Mouse (Mus musculus) lung, postnatal 4 days (tissue): ENCODE measurements around the gene Ublcp1.
"Not testable (repeated sequence)": the region's sequence is repeated elsewhere in the genome, so short reads cannot be mapped to it uniquely, and the experiment has no call there.

Experiments used
- DNase-seq, 2 experiments: peaks; one replicate each; pipeline ENCODE4 v3.0.0; 2021

Ublcp1 gene

DNA sequence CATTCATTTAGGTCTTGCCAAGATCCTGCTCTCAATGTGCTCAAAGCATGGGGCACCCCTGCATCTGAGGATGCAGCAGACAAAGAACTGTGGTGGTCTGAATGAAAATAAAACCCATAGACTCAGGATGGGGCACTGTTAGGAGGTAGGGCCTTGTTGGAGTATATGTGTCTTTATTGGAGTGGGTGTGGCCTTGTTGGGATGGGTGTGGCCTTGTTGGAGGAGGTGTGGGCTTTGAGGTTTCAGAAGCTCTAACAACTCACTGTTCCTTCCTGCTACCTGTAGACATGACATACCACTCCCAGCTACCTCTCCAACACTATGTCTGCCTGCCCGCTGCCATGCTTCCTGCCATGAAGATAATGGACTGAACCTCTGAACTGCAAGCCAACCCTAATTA, 18.8 kb upstream of the Ublcp1 start:
- no peak for DNase-seq

GRCm38 (mm10) chr11:44485089-44485736, 14.9 kb upstream of the Ublcp1 start:
- no peak for DNase-seq

- DNase-seq: no peak
Measured at GRCm38 (mm10) chr11:44480246-44480645, 9.9 kb upstream of the Ublcp1 start.

DNA sequence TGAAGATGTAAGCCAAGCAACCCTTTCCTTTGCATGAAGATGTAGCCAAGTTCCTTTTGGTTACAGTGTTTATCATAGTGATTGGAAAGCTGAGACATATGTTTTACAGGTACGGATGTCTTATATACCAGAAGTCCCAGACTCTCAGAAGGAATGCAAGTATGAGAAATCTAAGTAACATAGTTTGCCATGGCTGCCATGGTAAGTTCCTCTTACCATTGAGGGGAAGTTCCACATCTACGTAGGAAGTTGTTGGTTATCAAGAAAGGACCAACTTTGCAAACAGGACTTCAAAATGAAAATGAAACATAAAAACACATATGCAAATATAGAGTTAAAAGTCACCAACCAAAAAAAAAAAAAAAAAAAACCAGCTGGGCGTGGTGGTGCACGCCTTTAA, 8.1 kb upstream of the Ublcp1 start:
- no peak for DNase-seq

DNA sequence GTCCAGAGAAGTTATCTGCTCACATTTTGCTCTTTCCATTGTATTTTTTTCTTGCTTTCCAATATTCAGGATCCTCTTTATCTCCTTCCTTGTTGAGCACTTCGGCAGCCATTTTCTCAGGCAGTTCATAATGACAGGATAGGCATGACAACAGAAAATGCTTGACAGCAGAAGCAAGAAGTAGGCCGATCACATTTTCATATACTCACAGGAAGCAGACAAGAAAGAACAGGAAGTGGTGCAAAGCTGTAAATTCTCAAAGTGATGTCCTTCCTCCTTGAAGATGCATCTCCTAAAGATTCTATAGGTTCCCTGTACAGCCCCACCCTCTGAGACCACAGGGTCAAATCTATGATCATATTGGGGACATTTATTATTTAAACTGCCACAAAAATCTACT, 6.1 kb upstream of the Ublcp1 start:
- no peak for DNase-seq

DNA sequence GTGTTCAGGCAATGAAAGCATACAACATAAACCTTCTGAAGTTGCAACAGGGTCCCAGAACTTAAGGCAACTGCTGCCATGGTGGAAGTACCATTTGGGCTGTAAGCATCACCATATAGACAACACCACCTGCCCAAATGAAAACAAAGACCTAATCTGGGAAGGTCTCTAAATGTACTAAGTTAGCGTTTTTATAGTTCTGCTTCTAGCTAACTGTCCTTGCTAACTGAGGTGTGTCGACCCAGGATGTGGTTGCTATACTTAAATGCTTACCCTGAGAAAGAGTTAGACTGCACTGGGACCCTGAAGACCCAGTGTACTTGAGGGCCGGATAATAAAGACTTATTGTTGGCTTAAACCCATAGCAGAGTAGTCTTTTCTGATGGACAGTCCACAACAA, 5.2 kb upstream of the Ublcp1 start:
- no peak for DNase-seq

DNA sequence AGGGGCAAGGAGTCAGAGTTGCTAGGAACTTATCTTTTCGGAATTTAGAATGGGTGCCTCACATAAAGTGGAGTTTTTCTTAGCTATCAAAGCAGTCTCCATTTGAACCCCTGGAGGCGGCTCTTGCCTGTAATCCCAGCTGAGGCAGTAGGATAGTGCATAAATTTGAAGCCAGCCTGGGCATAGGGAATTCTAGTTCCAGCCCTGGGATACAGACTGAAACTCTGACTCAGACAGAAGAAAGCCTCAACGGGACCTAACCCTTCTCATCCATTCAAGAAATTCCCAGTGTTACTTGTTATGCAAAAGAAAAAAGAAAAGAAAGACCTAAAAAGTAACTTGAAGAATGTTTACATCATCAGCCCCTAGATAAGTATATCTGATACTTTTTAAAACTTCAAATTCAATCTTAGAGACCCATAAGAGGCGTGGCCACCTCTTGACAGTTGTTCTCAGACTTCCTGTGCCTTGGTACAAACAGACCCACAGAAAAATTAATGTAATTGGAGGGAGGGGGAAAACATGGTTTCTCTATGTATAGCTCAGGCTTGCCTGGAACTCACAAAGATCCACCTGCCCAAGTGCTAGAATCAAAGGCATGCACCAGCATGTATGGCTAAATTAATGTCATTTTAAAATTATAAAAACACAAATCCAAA, 1.2 kb upstream of the Ublcp1 start:
- DNase-seq: peak in 1 of 2 experiments; percentile 14

DNA sequence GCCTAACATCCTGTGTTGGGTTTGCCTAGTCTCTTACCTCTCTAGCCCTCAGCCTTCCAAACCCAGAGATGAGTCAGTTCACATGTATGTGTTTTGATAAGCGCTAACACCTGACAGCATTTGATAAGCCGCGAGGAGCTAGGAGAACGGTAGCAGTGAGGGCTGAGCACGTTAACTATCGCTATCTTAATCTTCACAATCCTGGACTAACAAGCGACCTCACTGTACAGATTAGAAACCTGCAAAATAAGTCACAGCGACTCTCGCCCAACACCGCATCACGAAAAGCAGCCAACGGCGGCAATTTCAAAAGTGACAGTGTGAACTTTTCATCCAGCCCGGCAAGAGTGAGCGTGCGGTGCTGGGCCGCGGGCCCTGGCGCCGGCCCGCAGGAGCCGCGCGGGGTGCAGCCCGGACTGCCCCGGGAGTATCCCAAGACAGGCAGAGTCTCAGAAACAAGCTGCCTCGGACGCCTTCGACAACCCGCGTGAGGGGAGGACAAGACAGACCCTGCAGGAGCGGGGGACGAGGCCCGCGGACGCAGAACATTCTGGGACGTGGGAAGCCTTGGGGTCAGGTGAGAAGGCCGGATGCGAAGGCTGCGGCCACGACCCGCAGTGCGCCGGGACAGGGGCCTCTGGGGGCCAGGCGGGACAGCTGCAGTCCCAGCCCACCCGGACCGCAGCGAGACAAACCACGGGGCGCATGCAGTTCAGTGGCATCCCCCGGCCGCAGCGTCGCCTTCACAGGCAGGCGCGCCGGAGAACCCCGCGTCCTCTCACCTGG, 459 bp downstream of the Ublcp1 start:
- DNase-seq: no peak

GRCm38 (mm10) chr11:44468306-44468790, 1.9 kb downstream of the Ublcp1 start:
- no peak for DNase-seq

- DNase-seq: no peak
Measured at GRCm38 (mm10) chr11:44466949-44467442, 3.3 kb downstream of the Ublcp1 start.

GRCm38 (mm10) chr11:44461493-44461892, 8.8 kb downstream of the Ublcp1 start:
- DNase-seq: no peak

DNA sequence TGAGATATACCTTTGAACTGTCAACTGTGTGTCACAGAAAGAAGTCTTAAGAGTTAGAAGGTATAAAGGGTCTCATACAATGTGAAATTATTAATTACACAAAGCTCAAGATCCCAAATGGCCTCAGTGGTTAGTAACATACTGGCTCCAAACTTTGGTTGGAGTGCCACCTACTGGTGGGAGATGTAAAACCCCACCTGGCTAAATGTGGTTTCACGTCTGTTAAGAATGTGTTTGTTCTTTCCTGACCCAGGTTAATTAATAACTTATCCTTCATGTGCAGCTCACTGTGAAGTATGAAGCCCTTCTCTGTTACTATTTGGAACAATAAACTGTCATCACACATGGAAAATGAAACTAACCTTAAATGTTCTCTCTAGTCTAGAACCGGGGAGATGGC, 16.9 kb downstream of the Ublcp1 start:
- DNase-seq: peak in 1 of 2 experiments; percentile 66

DNA sequence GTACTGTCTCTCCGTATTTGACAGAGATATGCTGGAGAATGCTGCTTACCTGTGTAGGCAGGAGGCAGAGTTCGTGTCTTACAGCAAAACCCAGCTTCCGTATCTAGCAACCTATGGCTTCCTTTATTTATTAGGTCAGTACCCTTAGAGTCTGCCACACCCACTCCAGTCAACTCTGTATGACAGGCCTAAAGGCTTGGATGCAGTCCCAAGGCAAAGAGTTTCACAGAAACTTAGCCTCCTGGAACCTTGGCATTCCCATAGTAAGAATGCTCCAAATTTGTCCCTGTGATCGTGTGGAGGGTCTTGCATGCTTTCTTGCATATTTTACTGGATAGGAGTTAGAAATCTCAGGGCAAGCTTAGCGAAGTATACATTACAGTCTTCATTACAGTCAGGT, 18.3 kb downstream of the Ublcp1 start:
- DNase-seq: not testable (repeated sequence)

DNA sequence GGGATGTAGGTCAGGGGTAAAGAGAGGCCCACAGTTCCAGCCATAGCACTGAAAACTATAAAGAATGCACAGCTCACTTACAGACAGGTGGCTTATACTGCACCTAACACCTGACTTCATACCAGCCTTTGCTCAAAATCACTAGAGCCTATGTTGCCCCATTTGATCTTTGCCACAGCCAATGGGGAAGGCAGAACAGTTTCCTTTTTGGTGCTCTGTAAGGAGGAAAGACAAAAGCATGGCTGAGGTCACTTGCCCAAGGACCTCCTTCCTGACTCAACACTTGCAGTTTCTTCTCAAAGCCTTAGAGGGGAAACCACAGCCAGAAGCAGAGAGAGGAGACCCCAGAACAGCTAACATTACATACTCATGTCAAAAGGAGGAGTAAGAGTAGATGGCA, 19.3 kb downstream of the Ublcp1 start:
- no peak for DNase-seq

- no peak for DNase-seq
Measured at GRCm38 (mm10) chr11:44437786-44438185, 32.5 kb downstream of the Ublcp1 start.

DNA sequence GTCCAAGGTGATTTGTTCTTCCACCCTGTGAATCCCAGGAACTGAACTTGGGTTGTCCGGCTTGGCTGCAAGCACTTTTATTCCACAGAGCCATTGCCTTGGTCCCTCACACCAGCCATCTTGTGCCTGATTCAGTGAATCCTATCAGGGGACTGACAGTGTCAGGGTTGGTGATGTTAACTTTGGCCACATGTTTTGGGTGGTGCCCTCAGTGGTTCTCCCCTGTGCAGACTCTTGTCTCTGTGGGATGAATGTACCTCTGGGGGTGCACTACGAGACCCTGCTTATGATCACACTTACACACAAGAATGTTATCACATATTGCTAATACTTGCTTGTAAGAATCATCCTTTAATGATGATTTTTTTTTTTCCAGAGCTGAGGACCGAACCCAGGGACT, 40.3 kb downstream of the Ublcp1 start:
- no peak for DNase-seq

DNA sequence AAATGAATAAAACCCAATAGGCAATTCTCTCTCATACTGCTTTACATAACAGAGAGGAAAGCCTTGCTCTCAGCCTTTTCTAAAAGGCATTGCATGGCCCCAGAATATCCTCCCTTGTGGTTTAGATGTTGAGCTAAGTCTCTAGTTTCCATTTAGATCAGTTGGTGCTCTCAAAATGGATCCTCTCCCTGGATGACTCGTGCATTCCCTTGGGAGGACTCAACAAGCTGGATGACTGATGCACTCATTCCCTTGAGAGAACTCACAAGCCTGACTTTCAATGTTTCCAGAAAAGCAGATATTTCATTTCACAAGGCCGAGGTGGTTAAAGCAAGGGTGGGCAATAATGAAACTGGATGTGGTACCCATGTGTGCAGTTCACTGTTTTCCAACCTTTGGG, 42.3 kb downstream of the Ublcp1 start:
- no peak for DNase-seq

- DNase-seq: no peak
Measured at GRCm38 (mm10) chr11:44425626-44426025, 44.7 kb downstream of the Ublcp1 start.

DNA sequence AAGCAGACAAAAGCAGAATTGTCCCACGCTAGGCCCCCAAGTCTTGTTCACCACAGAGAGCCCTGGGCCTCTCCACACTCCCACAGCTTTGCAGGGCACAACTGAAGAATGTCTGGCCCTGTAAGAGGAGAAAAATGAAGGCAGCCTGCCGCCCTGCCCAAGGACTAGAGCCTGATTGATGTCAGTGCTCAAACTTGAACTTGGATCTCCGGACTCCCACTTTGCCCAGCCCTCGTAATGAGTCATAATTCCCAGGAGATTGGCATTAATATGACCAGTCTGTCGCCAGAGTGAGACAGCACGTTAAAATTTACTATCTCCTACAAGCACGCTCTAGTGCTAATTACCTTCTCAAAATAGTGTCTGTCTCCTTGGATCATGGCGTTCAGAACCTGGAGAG, 45.3 kb downstream of the Ublcp1 start:
- DNase-seq: no peak

GRCm38 (mm10) chr11:44423955-44424354, 46.3 kb downstream of the Ublcp1 start:
- no peak for DNase-seq

DNA sequence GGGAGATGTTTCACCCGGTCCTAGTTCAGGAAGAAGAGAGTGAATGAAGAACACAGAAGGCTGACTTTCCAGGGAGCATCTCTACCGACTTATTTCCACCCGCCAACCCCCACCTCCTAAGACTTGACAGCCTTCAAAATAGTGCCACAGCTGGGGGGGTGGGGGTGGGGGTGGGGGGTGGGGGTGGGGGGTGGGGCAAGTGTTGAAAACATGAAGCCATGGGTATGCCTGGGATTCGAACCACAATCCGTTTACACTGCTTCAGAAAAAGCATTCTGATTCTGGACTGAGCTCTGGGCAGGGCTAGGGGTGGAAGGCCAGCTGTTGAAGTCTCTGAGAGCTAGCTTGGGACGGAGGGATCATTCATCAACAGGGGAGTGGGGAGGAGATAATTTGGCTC, 47.0 kb downstream of the Ublcp1 start:
- DNase-seq: no peak

DNA sequence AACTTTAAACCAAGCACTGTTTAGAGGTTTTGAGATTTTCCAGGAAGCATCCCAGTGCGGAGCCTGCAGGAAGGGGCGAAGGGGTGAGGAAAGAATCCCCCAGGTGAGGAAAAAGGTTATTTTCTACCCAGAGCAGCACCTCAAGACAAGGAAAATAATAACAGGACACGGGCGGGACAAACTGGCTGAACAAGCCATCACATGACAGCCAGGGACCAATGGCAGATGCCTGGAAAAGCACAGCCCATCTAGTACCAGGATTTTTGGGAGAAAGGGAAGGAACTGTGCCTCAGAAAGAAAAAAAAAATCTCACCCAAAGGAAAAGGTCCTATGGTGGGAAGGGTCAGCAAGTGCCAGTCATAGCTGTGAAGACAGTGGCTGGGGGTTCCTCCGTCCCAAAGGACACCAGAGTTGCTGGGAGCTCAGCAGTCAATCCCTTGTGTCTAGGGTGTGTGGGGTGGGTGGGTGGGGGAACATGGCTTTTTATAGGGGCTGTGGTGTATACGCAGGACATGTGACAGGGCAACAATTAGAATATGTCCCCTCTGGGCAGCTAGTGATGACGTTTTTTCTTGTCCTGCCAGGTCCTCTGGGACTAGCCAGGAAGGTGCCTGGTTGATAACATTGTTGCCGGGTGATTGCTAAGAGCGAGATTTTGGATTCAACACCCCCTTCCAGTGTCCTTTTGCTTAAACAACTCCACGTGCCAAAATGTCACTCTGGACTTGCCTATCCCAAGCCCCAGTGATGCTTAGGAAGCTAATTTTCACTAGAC, 47.8 kb downstream of the Ublcp1 start:
- no peak for DNase-seq

GRCm38 (mm10) chr11:44417403-44417802, 52.9 kb downstream of the Ublcp1 start:
- DNase-seq: no peak
